Mouse (Mus musculus): ENCODE results near the gene Vmn1r88.

Gene Vmn1r88

GRCm38 (mm10) chr7:13159268-13159667, at the start of gene Vmn1r88:
TSS of gene Vmn1r88 (plus strand) at chr7:13159568.
- no peak for DNase-seq (ENCODE audit: low spot score in 2 of 2)

GRCm38 (mm10) chr7:13119817-13120216, 39.6 kb upstream of the Vmn1r88 start, which contains the start of gene Vmn1r86:
TSS of gene Vmn1r86 (minus strand) at chr7:13119917.
- DNase-seq (ENCODE audit: low spot score in 2 of 2), result no peak

- peak in 1 of 2 experiments; percentile 15 for DNase-seq (ENCODE audit: low spot score in 2 of 2)
These were observed 35.7 kb upstream of the Vmn1r88 start for GRCm38 (mm10) chr7:13123554-13124153.

GRCm38 (mm10) chr7:13131856-13132255, 27.5 kb upstream of the Vmn1r88 start:
- DNase-seq (ENCODE audit: low spot score in 2 of 2), result no peak

- no peak for DNase-seq (ENCODE audit: low spot score in 2 of 2)
These were observed 22.0 kb upstream of the Vmn1r88 start for GRCm38 (mm10) chr7:13137340-13137739.

- DNase-seq (ENCODE audit: low spot score in 2 of 2), result no peak
These were observed 19.3 kb upstream of the Vmn1r88 start, which contains the start of gene Vmn1r87 for GRCm38 (mm10) chr7:13140057-13140456. TSS of gene Vmn1r87 (minus strand) at chr7:13140157.

- DNase-seq (ENCODE audit: low spot score in 2 of 2), result no peak
These were observed 53.4 kb downstream of the Vmn1r88 start, which contains the start of gene Vmn1r89 for GRCm38 (mm10) chr7:13212720-13213119. TSS of gene Vmn1r89 (plus strand) at chr7:13213020.

Data from thymus, postnatal 10 days (tissue).